Mouse (Mus musculus): ENCODE measurements around the gene Scgb1b17.
"Not testable (repeated sequence)": the region's sequence is repeated elsewhere in the genome, so short reads cannot be mapped to it uniquely, and the experiment has no call there.

Scgb1b17 gene

DNA sequence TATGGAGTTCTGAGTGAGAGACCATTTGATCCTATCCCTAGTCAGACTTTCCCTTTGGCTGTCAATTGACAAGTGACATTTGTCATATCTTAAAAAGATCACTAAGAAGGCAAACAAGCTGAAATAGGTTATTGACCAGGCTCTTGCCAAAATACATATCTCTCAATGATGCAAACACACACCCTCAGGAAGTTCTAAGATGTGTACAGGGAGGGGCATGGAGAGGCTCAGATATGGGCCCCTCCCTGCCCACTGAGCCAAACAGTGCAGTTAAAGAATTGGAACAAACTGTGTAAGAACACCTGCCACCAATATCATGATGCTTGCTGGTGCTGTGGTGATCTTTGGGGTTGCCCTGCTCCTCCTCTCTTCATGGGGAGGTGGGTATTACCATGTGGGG, at the start of gene Scgb1b17:
TSS of gene Scgb1b17 (plus strand) at position 301 of the 400 bp plus-strand sequence.
- not testable (repeated sequence) for DNase-seq (ENCODE audit: low spot score)

GRCm38 (mm10) chr7:33056461-33056860, 6.8 kb upstream of the Scgb1b17 start, which contains the start of gene Scgb2b17:
Gene Scgb2b17, minus strand, starts transcription at chr7:33056561.
- not testable (repeated sequence) for DNase-seq (ENCODE audit: low spot score)

All from lung, postnatal 25 days (tissue).